Mouse (Mus musculus): ENCODE measurements at regions not wholly inside any gene's neighbourhood (a gene's known extent, or its start where the extent isn't known, plus 50 kb on each side); places are given as distances from the start of the nearest gene placed in this dataset.

GRCm38 (mm10) chr4:142927328-142928108 is 285.3 kb downstream of the Prdm2 start:
- no peak for DNase-seq (ENCODE audit: low read depth in 1 of 2, low spot score in 2 of 2)
- Histone ChIP-seq H3K27ac (ENCODE audit: insufficient read depth, low read length) (no peak overlapping the region), H3K36me3 (ENCODE audit: control insufficient read depth, insufficient read depth, low read length) (no peaks in the 10 kb centered on the region), H3K4me1 (ENCODE audit: control insufficient read depth, insufficient read depth, insufficient read length) (no peaks in the 10 kb centered on the region), H3K27me3 (ENCODE audit: control insufficient read depth, insufficient read depth, low read length) (no peaks in the 10 kb centered on the region), H3K4me3 (ENCODE audit: extremely low read depth, insufficient read depth, insufficient read length) (no peak overlapping the region)
- TF ChIP-seq CTCF (IDR thresholded peaks at IDR 0.05; ENCODE audit: extremely low read depth, insufficient read depth, insufficient read length, insufficient replicate concordance) (no peak), POLR2A (IDR thresholded peaks at IDR 0.05; ENCODE audit: low read depth, low read length) (no peak)
- WGBS = 92% methylated on average over 7 of the region's 7 CpGs

- no peak for DNase-seq (ENCODE audit: low read depth in 1 of 2, low spot score in 2 of 2)
Measured at GRCm38 (mm10) chr4:142925111-142925510, 287.7 kb downstream of the Prdm2 start.

GRCm38 (mm10) chr4:142909355-142909947 is 303.3 kb downstream of the Prdm2 start:
- H3K4me3 ChIP-seq (ENCODE audit: extremely low read depth, insufficient read depth, insufficient read length) = no peak overlapping the region
- TF ChIP-seq POLR2A (IDR thresholded peaks at IDR 0.05; ENCODE audit: low read depth, low read length) = no peak
- no peak for TF ChIP-seq CTCF (IDR thresholded peaks at IDR 0.05; ENCODE audit: extremely low read depth, insufficient read depth, insufficient read length, insufficient replicate concordance)
- WGBS = 40% methylated on average over 17 of the region's 17 CpGs
- no peak for DNase-seq (ENCODE audit: low read depth in 1 of 2, low spot score in 2 of 2)
- H3K36me3 ChIP-seq (ENCODE audit: control insufficient read depth, insufficient read depth, low read length) = no peaks in the 10 kb centered on the region
- H3K27me3 ChIP-seq (ENCODE audit: control insufficient read depth, insufficient read depth, low read length) = no peaks in the 10 kb centered on the region
- no peaks in the 10 kb centered on the region for H3K4me1 ChIP-seq (ENCODE audit: control insufficient read depth, insufficient read depth, insufficient read length)
- H3K27ac ChIP-seq (ENCODE audit: insufficient read depth, low read length) = no peak overlapping the region

More at GRCm38 (mm10) chr4:142925111-142925510, 287.7 kb downstream of the Prdm2 start:
- Histone ChIP-seq H3K4me3 (ENCODE audit: extremely low read depth, insufficient read depth, insufficient read length) (no peak overlapping the region), H3K4me1 (ENCODE audit: control insufficient read depth, insufficient read depth, insufficient read length) (no peaks in the 10 kb centered on the region), H3K27ac (ENCODE audit: insufficient read depth, low read length) (no peak overlapping the region), H3K27me3 (ENCODE audit: control insufficient read depth, insufficient read depth, low read length) (no peaks in the 10 kb centered on the region), H3K36me3 (ENCODE audit: control insufficient read depth, insufficient read depth, low read length) (no peaks in the 10 kb centered on the region)
- TF ChIP-seq POLR2A (IDR thresholded peaks at IDR 0.05; ENCODE audit: low read depth, low read length) (no peak), CTCF (IDR thresholded peaks at IDR 0.05; ENCODE audit: extremely low read depth, insufficient read depth, insufficient read length, insufficient replicate concordance) (no peak)
- 84% methylated on average over 8 of the region's 8 CpGs for WGBS

GRCm38 (mm10) chr4:142908782-142909181 is 304.0 kb downstream of the Prdm2 start:
- TF ChIP-seq CTCF (IDR thresholded peaks at IDR 0.05; ENCODE audit: extremely low read depth, insufficient read depth, insufficient read length, insufficient replicate concordance) (no peak), POLR2A (IDR thresholded peaks at IDR 0.05; ENCODE audit: low read depth, low read length) (no peak)
- Histone ChIP-seq H3K27ac (ENCODE audit: insufficient read depth, low read length) (no peak overlapping the region), H3K4me3 (ENCODE audit: extremely low read depth, insufficient read depth, insufficient read length) (no peak overlapping the region), H3K4me1 (ENCODE audit: control insufficient read depth, insufficient read depth, insufficient read length) (no peaks in the 10 kb centered on the region), H3K27me3 (ENCODE audit: control insufficient read depth, insufficient read depth, low read length) (no peaks in the 10 kb centered on the region), H3K36me3 (ENCODE audit: control insufficient read depth, insufficient read depth, low read length) (no peaks in the 10 kb centered on the region)
- no peak for DNase-seq (ENCODE audit: low read depth in 1 of 2, low spot score in 2 of 2)
- 79% methylated on average over 6 of the region's 6 CpGs for WGBS

- TF ChIP-seq CTCF (IDR thresholded peaks at IDR 0.05; ENCODE audit: extremely low read depth, insufficient read depth, insufficient read length, insufficient replicate concordance) (no peak), POLR2A (IDR thresholded peaks at IDR 0.05; ENCODE audit: low read depth, low read length) (no peak)
- DNase-seq (ENCODE audit: low read depth in 1 of 2, low spot score in 2 of 2) = no peak
- WGBS = 80% methylated on average over 9 of the region's 9 CpGs
- no peak overlapping the region for H3K4me3 ChIP-seq (ENCODE audit: extremely low read depth, insufficient read depth, insufficient read length)
- H3K27me3 ChIP-seq (ENCODE audit: control insufficient read depth, insufficient read depth, low read length) = no peaks in the 10 kb centered on the region
- H3K4me1 ChIP-seq (ENCODE audit: control insufficient read depth, insufficient read depth, insufficient read length) = no peaks in the 10 kb centered on the region
- H3K36me3 ChIP-seq (ENCODE audit: control insufficient read depth, insufficient read depth, low read length) = no peaks in the 10 kb centered on the region
- no peak overlapping the region for H3K27ac ChIP-seq (ENCODE audit: insufficient read depth, low read length)
Measured at GRCm38 (mm10) chr4:142903356-142904032, 309.3 kb downstream of the Prdm2 start.

- Histone ChIP-seq H3K27me3 (ENCODE audit: control insufficient read depth, insufficient read depth, low read length) (no peaks in the 10 kb centered on the region), H3K4me3 (ENCODE audit: extremely low read depth, insufficient read depth, insufficient read length) (no peak overlapping the region), H3K27ac (ENCODE audit: insufficient read depth, low read length) (no peak overlapping the region), H3K4me1 (ENCODE audit: control insufficient read depth, insufficient read depth, insufficient read length) (no peaks in the 10 kb centered on the region), H3K36me3 (ENCODE audit: control insufficient read depth, insufficient read depth, low read length) (no peaks in the 10 kb centered on the region)
- no peak for DNase-seq (ENCODE audit: low read depth in 1 of 2, low spot score in 2 of 2)
- TF ChIP-seq CTCF (IDR thresholded peaks at IDR 0.05; ENCODE audit: extremely low read depth, insufficient read depth, insufficient read length, insufficient replicate concordance) = no peak
- no peak for TF ChIP-seq POLR2A (IDR thresholded peaks at IDR 0.05; ENCODE audit: low read depth, low read length)
- WGBS = 90% methylated on average over 9 of the region's 9 CpGs
Measured at GRCm38 (mm10) chr4:142900792-142901191, 312.0 kb downstream of the Prdm2 start.
